Mouse (Mus musculus) small intestine, adult 2 months (tissue): ENCODE measurements around the gene Bsdc1.

Source experiments
- CTCF ChIP-seq: fragments of 200-500 bp; IDR thresholded peaks from 2 replicates; pipeline ENCODE4 v1.5.1; 2012; ENCODE audit warnings: low read depth, mild to moderate bottlenecking, control low read depth, inconsistent platforms, low read length, moderate library complexity, mixed read lengths; ENCODE audit not compliant: insufficient replicate concordance, insufficient read length; ENCODE audit errors: extremely low read depth
- POLR2A ChIP-seq: fragments of 200-500 bp; IDR thresholded peaks from 2 replicates; pipeline ENCODE4 v1.6.1; 2012; ENCODE audit warnings: low read depth, mild to moderate bottlenecking, control low read depth, inconsistent platforms, low read length, moderate library complexity

DNA sequence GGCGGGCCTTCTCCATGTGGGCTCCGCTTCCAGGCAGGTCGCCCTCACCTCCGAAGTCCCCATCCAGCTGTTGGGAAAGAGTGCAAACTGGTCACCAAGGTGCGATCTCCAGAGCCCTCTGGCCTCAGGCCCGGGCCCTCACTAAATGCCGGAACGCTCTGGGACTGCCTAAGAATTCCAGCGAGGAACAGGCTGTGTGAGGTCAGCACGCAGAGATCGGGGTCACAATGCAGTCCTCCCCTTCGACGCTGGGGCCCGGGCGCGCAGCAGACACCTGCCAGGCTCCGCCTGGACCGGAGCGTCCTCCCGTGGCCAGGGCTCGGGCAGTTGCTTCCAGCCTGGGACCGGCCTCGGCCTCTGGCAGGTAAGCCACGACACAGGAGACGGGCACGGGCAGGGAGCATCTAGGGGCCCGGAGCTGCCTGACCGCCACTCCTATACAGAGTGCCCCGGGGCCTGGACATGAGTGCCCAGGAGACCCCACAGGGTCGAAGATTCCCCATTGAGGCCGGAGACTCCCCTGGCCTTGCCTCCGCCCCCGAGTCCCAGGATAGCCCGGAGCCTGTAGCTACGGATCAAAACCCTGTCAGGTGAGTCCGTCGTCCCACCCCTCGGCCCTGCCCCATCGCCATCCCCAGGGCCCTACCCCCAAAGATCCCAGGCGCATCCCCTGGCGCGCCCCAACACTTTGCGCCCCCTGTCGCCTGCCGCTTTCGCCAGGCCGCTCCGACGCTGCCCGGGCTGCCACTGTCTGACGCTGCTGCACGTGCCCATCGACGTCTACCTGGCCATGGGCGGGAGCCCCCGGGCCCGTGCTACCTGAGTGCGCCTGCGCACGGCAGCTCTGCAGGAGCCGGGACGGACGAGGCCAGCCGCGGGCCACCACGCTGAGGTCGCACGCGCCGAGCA is 29.8 kb downstream of the Bsdc1 start, which contains the start of the genes Tssk3 and Fam229a:
- no peak for TF ChIP-seq CTCF
- TF ChIP-seq POLR2A: no peak
